Comparison of ENCODE assay signal across 14 mouse cellular contexts in genomic region chr1:128595105-128595420, GRCm38 (mm10). TPM values are rescaled to one million over a fixed set of nuclear protein-coding genes. Genes with fewer than 3 reads are reported as not detected.
DNase-seq lines count a peak whose midpoint lies in the region; ATAC-seq lines count a peak whose summit lies in the region.
"Had no signal": no experiment of that assay in that cellular context is flagged by ENCODE, and none has a peak within 500 bp of the region (broad histone marks: within the 10 kb centered on the region; RNA-seq: fewer than 3 reads in every experiment).

No protein-coding gene starts in this region.

- WGBS in heart, embryonic 14.5 days = 27% methylated on average over 3 of the region's 3 CpGs
- WGBS in neural tube, embryonic 12.5 days = 32% methylated on average over 3 of the region's 3 CpGs
- WGBS in hindbrain, embryonic 14.5 days = 28% methylated on average over 3 of the region's 3 CpGs
- 32% methylated on average over 3 of the region's 3 CpGs for WGBS in neural tube, embryonic 15.5 days

- no peak for DNase-seq in heart, postnatal 36 days
- no peak for DNase-seq in neural tube, embryonic 10.5 days (ENCODE audit: extremely low spot score, low spot score)
- no peak for DNase-seq in hindbrain, embryonic 14.5 days (ENCODE audit: low spot score)
- no peak for DNase-seq in gastrocnemius, adult 8-10 months (ENCODE audit: low spot score in 2 of 2)
- DNase-seq: cerebellum, adult 11 months; heart, adult 18-20 months; right cerebral cortex, postnatal 25 days; thymus, adult 18-20 months had no signal

- intact Hi-C loops in heart, postnatal 36 days (cut with DNase I) = no loop called here

- H3K9me3 ChIP-seq in heart, embryonic 14.5 days (ENCODE audit: control insufficient read depth, low read length) = no peaks in the 10 kb centered on the region
- H3K9me3 ChIP-seq in neural tube, embryonic 12.5 days = no peaks in the 10 kb centered on the region
- H3K9me3 ChIP-seq in hindbrain, embryonic 14.5 days (ENCODE audit: control insufficient read depth, low read length) = no peaks in the 10 kb centered on the region
- H3K9me3 ChIP-seq in neural tube, embryonic 15.5 days (replicated peaks) = no peaks in the 10 kb centered on the region
- H3K9me3 ChIP-seq: limb, embryonic 10.5 days had no signal

- ATAC-seq in heart, embryonic 14.5 days (ENCODE audit: insufficient number of reproducible peaks, insufficient read depth, low FRiP score, low read depth) = no peak
- ATAC-seq in neural tube, embryonic 12.5 days (ENCODE audit: low FRiP score, low read depth) = no peak
- ATAC-seq in hindbrain, embryonic 14.5 days (ENCODE audit: low FRiP score) = no peak
- no peak for ATAC-seq in neural tube, embryonic 15.5 days (ENCODE audit: low FRiP score)

- H3K27ac ChIP-seq in heart, embryonic 14.5 days (replicated peaks in 1 of 2; ENCODE audit: control insufficient read depth in 1 of 2, insufficient read depth in 1 of 2, low read depth in 2 of 2, low read length in 2 of 2) = no peak overlapping the region
- H3K27ac ChIP-seq in neural tube, embryonic 12.5 days = no peak overlapping the region
- no peak overlapping the region for H3K27ac ChIP-seq in hindbrain, embryonic 14.5 days
- H3K27ac ChIP-seq in neural tube, embryonic 15.5 days (replicated peaks) = 0 out of 2 replicates have a peak overlapping the region, but pooled peaks have one; percentile 13
- H3K27ac ChIP-seq: limb, embryonic 10.5 days; liver, embryonic 14.5 days; macrophage had no signal

- H3K4me3 ChIP-seq in heart, embryonic 14.5 days (ENCODE audit: control insufficient read depth in 1 of 2, insufficient read depth in 1 of 2, low read depth in 1 of 2, low read length in 2 of 2) = no peak overlapping the region
- H3K4me3 ChIP-seq in neural tube, embryonic 12.5 days = no peak overlapping the region
- H3K4me3 ChIP-seq in hindbrain, embryonic 14.5 days (replicated peaks; ENCODE audit: low read length) = no peak overlapping the region
- no peak overlapping the region for H3K4me3 ChIP-seq in neural tube, embryonic 15.5 days (replicated peaks)
- H3K4me3 ChIP-seq: limb, embryonic 10.5 days had no signal

- H3K4me1 ChIP-seq in heart, embryonic 14.5 days (ENCODE audit: control insufficient read depth in 2 of 2, insufficient read depth in 2 of 2, low read length in 2 of 2) = peaks cover 8 to 18% of the 10 kb centered on the region in 2 experiments; a peak in 3 of 4 replicates
- H3K4me1 ChIP-seq in neural tube, embryonic 12.5 days = peaks cover 42% of the 10 kb centered on the region
- H3K4me1 ChIP-seq in hindbrain, embryonic 14.5 days (replicated peaks; ENCODE audit: control insufficient read depth, insufficient read depth, low read length) = peaks cover 32% of the 10 kb centered on the region
- H3K4me1 ChIP-seq in neural tube, embryonic 15.5 days = peaks cover 49% of the 10 kb centered on the region

- H3K36me3 ChIP-seq in heart, embryonic 14.5 days (ENCODE audit: control insufficient read depth, insufficient read depth, low read length) = no peaks in the 10 kb centered on the region
- no peaks in the 10 kb centered on the region for H3K36me3 ChIP-seq in neural tube, embryonic 12.5 days
- no peaks in the 10 kb centered on the region for H3K36me3 ChIP-seq in hindbrain, embryonic 14.5 days (replicated peaks; ENCODE audit: control insufficient read depth, insufficient read depth)
- H3K36me3 ChIP-seq in neural tube, embryonic 15.5 days = no peaks in the 10 kb centered on the region
- H3K36me3 ChIP-seq: limb, embryonic 10.5 days had no signal

- no peak overlapping the region for H3K9ac ChIP-seq in heart, embryonic 14.5 days (ENCODE audit: low read length)
- H3K9ac ChIP-seq in neural tube, embryonic 12.5 days = no peak overlapping the region
- no peak overlapping the region; the same call in 1 of the 2 replicates for H3K9ac ChIP-seq in hindbrain, embryonic 14.5 days
- H3K9ac ChIP-seq in neural tube, embryonic 15.5 days (replicated peaks) = no peak overlapping the region
- H3K9ac ChIP-seq: liver, embryonic 14.5 days had no signal

- 0 out of 2 replicates have a peak overlapping the region, but pooled peaks have one; percentile 4 for H3K4me2 ChIP-seq in heart, embryonic 14.5 days (ENCODE audit: low read length)
- H3K4me2 ChIP-seq in neural tube, embryonic 12.5 days (replicated peaks) = 0 out of 2 replicates have a peak overlapping the region, but pooled peaks have one; percentile 2
- H3K4me2 ChIP-seq in hindbrain, embryonic 14.5 days (replicated peaks) = peak overlapping the region; percentile 15; the same call in 1 of the 2 replicates
- H3K4me2 ChIP-seq in neural tube, embryonic 15.5 days = no peak overlapping the region

- peaks cover 40% of the 10 kb centered on the region for H3K27me3 ChIP-seq in heart, embryonic 14.5 days (ENCODE audit: control insufficient read depth, insufficient read depth, low read length)
- H3K27me3 ChIP-seq in neural tube, embryonic 12.5 days (replicated peaks) = no peaks in the 10 kb centered on the region
- no peaks in the 10 kb centered on the region for H3K27me3 ChIP-seq in hindbrain, embryonic 14.5 days (ENCODE audit: control insufficient read depth, insufficient read depth, low read length)
- H3K27me3 ChIP-seq in neural tube, embryonic 15.5 days (replicated peaks) = peaks cover 17% of the 10 kb centered on the region; the same call in 1 of the 2 replicates

RNA-seq across cellular contexts. Expression of gene Cxcr4, which starts 3.0 kb away (rescaled TPM):
- 2.4 and 2.9 TPM in 2 replicates for polyA plus RNA-seq in heart, embryonic 14.5 days (2014; fragmentation: Nextera tagmentation; extraction: Ambion mirVana)
- 10 to 100 TPM in 1 of 2 experiments, 1 to 10 TPM in 1; 7.0 to 12.2 TPM for total RNA-seq in heart, postnatal 36 days (2021)
- polyA plus RNA-seq in neural tube, embryonic 12.5 days (2016; fragmentation: Nextera tagmentation; extraction: Ambion mirVana) = 11.7 and 12.0 TPM in 2 replicates
- polyA plus RNA-seq in hindbrain, embryonic 14.5 days (2014; fragmentation: Nextera tagmentation; extraction: Ambion mirVana) = 8.6 and 10.7 TPM in 2 replicates
- polyA plus RNA-seq in neural tube, embryonic 15.5 days (2015; fragmentation: Nextera tagmentation; extraction: Ambion mirVana) = 4.2 and 5.5 TPM in 2 replicates
- total RNA-seq in gastrocnemius, adult 8-10 months (2022) = 1 to 10 TPM in 3 of 4 experiments, under 1 TPM in 1; 0.89 to 2.1 (median 1.7) TPM
